8 mouse cellular contexts compared by ENCODE assay signal in genomic region chr17:51812942-51813783, GRCm38 (mm10). TPM values are rescaled to one million over a fixed set of nuclear protein-coding genes. Genes with fewer than 3 reads are reported as not detected.
A peak's percentile ranks its signal among the peaks of the same experiment; 100 is the strongest.
DNase-seq lines count a peak whose midpoint lies in the region; ATAC-seq and TF ChIP-seq lines count a peak whose summit lies in the region.

No protein-coding gene starts in this region.

- H3K4me3 ChIP-seq in forebrain, embryonic 13.5 days = peak overlapping the region; percentile 88
- H3K4me3 ChIP-seq in hindbrain, embryonic 11.5 days (ENCODE audit: low read depth, low read length) = peak overlapping the region; percentile 69
- peak overlapping the region; percentile 82 for H3K4me3 ChIP-seq in limb, embryonic 13.5 days
- peak overlapping the region; percentile 89 for H3K4me3 ChIP-seq in midbrain, embryonic 13.5 days (replicated peaks)

- H3K27me3 ChIP-seq in forebrain, embryonic 13.5 days = no peaks in the 10 kb centered on the region
- no peaks in the 10 kb centered on the region for H3K27me3 ChIP-seq in hindbrain, embryonic 11.5 days (ENCODE audit: control insufficient read depth, insufficient read depth, low read length)
- peaks cover 15% of the 10 kb centered on the region for H3K27me3 ChIP-seq in limb, embryonic 13.5 days
- no peaks in the 10 kb centered on the region for H3K27me3 ChIP-seq in midbrain, embryonic 13.5 days

- H3K4me1 ChIP-seq in forebrain, embryonic 13.5 days = peaks cover 13% of the 10 kb centered on the region
- H3K4me1 ChIP-seq in hindbrain, embryonic 11.5 days (replicated peaks; ENCODE audit: control insufficient read depth, insufficient read depth, low read length) = no peaks in the 10 kb centered on the region
- H3K4me1 ChIP-seq in limb, embryonic 13.5 days = no peaks in the 10 kb centered on the region
- peaks cover 23% of the 10 kb centered on the region for H3K4me1 ChIP-seq in midbrain, embryonic 13.5 days (replicated peaks)

- H3K4me2 ChIP-seq in forebrain, embryonic 13.5 days = peak overlapping the region; percentile 77
- peak overlapping the region; percentile 48 for H3K4me2 ChIP-seq in hindbrain, embryonic 11.5 days (replicated peaks; ENCODE audit: low read depth, low read length)
- H3K4me2 ChIP-seq in limb, embryonic 13.5 days (replicated peaks) = peak overlapping the region; percentile 89
- peak overlapping the region; percentile 64 for H3K4me2 ChIP-seq in midbrain, embryonic 13.5 days (replicated peaks)

- peak; percentile 51 for TF ChIP-seq POLR2A in brain, embryonic 14.5 days (IDR thresholded peaks at IDR 0.05; ENCODE audit: borderline replicate concordance, extremely low read depth, insufficient read depth, insufficient read length, poor library complexity, severe bottlenecking)

- no peak for TF ChIP-seq CTCF in brain, embryonic 14.5 days (IDR thresholded peaks at IDR 0.05; ENCODE audit: borderline replicate concordance, extremely low read depth, insufficient read depth, insufficient read length)

- H3K9me3 ChIP-seq in forebrain, embryonic 13.5 days (replicated peaks) = no peaks in the 10 kb centered on the region
- no peaks in the 10 kb centered on the region for H3K9me3 ChIP-seq in hindbrain, embryonic 11.5 days (ENCODE audit: control insufficient read depth, low read length)
- H3K9me3 ChIP-seq in limb, embryonic 13.5 days = no peaks in the 10 kb centered on the region
- H3K9me3 ChIP-seq in midbrain, embryonic 13.5 days = no peaks in the 10 kb centered on the region

- H3K9ac ChIP-seq in forebrain, embryonic 13.5 days = peak overlapping the region; percentile 91
- H3K9ac ChIP-seq in hindbrain, embryonic 11.5 days (ENCODE audit: low read depth, low read length) = peak overlapping the region; percentile 82
- H3K9ac ChIP-seq in limb, embryonic 13.5 days = peak overlapping the region; percentile 85
- H3K9ac ChIP-seq in midbrain, embryonic 13.5 days (replicated peaks) = peak overlapping the region; percentile 94

- peak; percentile 48 to 50 for DNase-seq in frontal cortex, postnatal 10 days (ENCODE audit: low spot score in 2 of 2)
- no peak for DNase-seq in frontal cortex, postnatal 14 days (ENCODE audit: low spot score in 2 of 2)
- DNase-seq in brain, embryonic 14.5 days (ENCODE audit: low read depth) = peak; percentile 87
- peak; percentile 85 for DNase-seq in hindbrain, embryonic 11.5 days (ENCODE audit: low spot score)
- DNase-seq in spleen, postnatal 10 days (ENCODE audit: low spot score in 2 of 2) = peak; percentile 29 to 53

- ATAC-seq in forebrain, embryonic 13.5 days = peak; percentile 90
- ATAC-seq in hindbrain, embryonic 11.5 days (ENCODE audit: low FRiP score) = peak; percentile 86
- peak; percentile 72 for ATAC-seq in limb, embryonic 13.5 days (ENCODE audit: low FRiP score, low read depth)
- peak; percentile 90 for ATAC-seq in midbrain, embryonic 13.5 days

- peak overlapping the region; percentile 94 for H3K27ac ChIP-seq in forebrain, embryonic 13.5 days
- peak overlapping the region; percentile 96 for H3K27ac ChIP-seq in hindbrain, embryonic 11.5 days (ENCODE audit: low read depth, low read length)
- peak overlapping the region; percentile 48; the same call in 1 of the 2 replicates for H3K27ac ChIP-seq in limb, embryonic 13.5 days
- peak overlapping the region; percentile 97 for H3K27ac ChIP-seq in midbrain, embryonic 13.5 days

- WGBS in forebrain, embryonic 13.5 days = 1% methylated on average over 76 of the region's 115 CpGs
- 1% methylated on average over 55 of the region's 115 CpGs for WGBS in hindbrain, embryonic 11.5 days
- WGBS in limb, embryonic 13.5 days = under 1% methylated on average over 43 of the region's 115 CpGs
- under 1% methylated on average over 94 of the region's 115 CpGs for WGBS in midbrain, embryonic 13.5 days

- 0 out of 2 replicates have a peak, but pooled peaks cover 2% of the 10 kb centered on the region for H3K36me3 ChIP-seq in forebrain, embryonic 13.5 days (ENCODE audit: poor library complexity, severe bottlenecking)
- H3K36me3 ChIP-seq in hindbrain, embryonic 11.5 days (ENCODE audit: control insufficient read depth, insufficient read depth, low read length) = no peaks in the 10 kb centered on the region
- no peaks in the 10 kb centered on the region for H3K36me3 ChIP-seq in limb, embryonic 13.5 days
- H3K36me3 ChIP-seq in midbrain, embryonic 13.5 days = peaks cover 5% of the 10 kb centered on the region; the same call in 1 of the 2 replicates

RNA-seq across cellular contexts. Expression of gene Satb1, which starts 19.9 kb away (rescaled TPM):
- 44.2 and 56.8 TPM in 2 replicates for polyA plus RNA-seq in brain, embryonic 14.5 days (2012; rRNA removed)
- 34.7 TPM in 2 replicates for polyA plus RNA-seq in forebrain, embryonic 13.5 days (2015; fragmentation: Nextera tagmentation; extraction: Ambion mirVana)
- 29.5 and 32.0 TPM in 2 replicates for polyA plus RNA-seq in hindbrain, embryonic 11.5 days (2014; fragmentation: Nextera tagmentation; extraction: Ambion mirVana)
- polyA plus RNA-seq in limb, embryonic 13.5 days (2015; fragmentation: Nextera tagmentation; extraction: Ambion mirVana) = 15.0 and 16.1 TPM in 2 replicates
- 28.3 and 30.1 TPM in 2 replicates for polyA plus RNA-seq in midbrain, embryonic 13.5 days (2015; fragmentation: Nextera tagmentation; extraction: Ambion mirVana)

Comparison
In these comparisons a context has a peak if more than half of its experiments do, and no peak if none do; other contexts are left out.
1. DNase-seq: peak in frontal cortex, postnatal 10 days (2 of 2), brain, embryonic 14.5 days (single experiment), hindbrain, embryonic 11.5 days (single experiment) and spleen, postnatal 10 days (2 of 2); none in frontal cortex, postnatal 14 days (0 of 2).
2. Peak in every context shown above with its lines, with median percentiles within 50 percentile points of each other: ATAC-seq, H3K27ac ChIP-seq, H3K4me2 ChIP-seq, H3K4me3 ChIP-seq and H3K9ac ChIP-seq.